Mouse (Mus musculus) stomach, postnatal 0 days (tissue): ENCODE measurements at regions not wholly inside any gene's neighbourhood (a gene's known extent, or its start where the extent isn't known, plus 50 kb on each side); places are given as distances from the start of the nearest gene placed in this dataset.

Experiments used
- ATAC-seq: fragments of 200-750 bp; cut with Nextera tagmentation; 2 replicates; pipeline ENCODE4 v1.8.0; 2017; ENCODE audit not compliant: low FRiP score, low TSS enrichment
- DNase-seq: peaks from one replicate; pipeline ENCODE4 v3.0.0-alpha.2; 2016; ENCODE audit warnings: low spot score
- H3K27ac ChIP-seq: fragments of 300-500 bp; sonication (generic); replicated peaks from 2 replicates; pipeline ENCODE4 v1.5.1; 2014; ENCODE audit warnings: mild to moderate bottlenecking, control low read depth
- H3K27me3 ChIP-seq: fragments of 300-500 bp; sonication (generic); 2 replicates; pipeline ENCODE4 v1.6.1; 2014; ENCODE audit warnings: low read length; ENCODE audit not compliant: control insufficient read depth, insufficient read depth
- H3K36me3 ChIP-seq: fragments of 300-500 bp; sonication (generic); 2 replicates; pipeline ENCODE4 v1.6.1; 2014; ENCODE audit warnings: low read length, mixed read lengths; ENCODE audit not compliant: control insufficient read depth, insufficient read depth
- H3K4me1 ChIP-seq: fragments of 300-500 bp; sonication (generic); replicated peaks from 2 replicates; pipeline ENCODE4 v1.6.1; 2014; ENCODE audit warnings: antibody characterized with exemption; ENCODE audit not compliant: control insufficient read depth, insufficient read depth
- H3K4me2 ChIP-seq: fragments of 300-500 bp; sonication (generic); replicated peaks from 2 replicates; pipeline ENCODE4 v1.6.1; 2014; ENCODE audit warnings: low read depth, mild to moderate bottlenecking, control low read depth, moderate library complexity
- H3K4me3 ChIP-seq: fragments of 300-500 bp; sonication (generic); 2 replicates; pipeline ENCODE4 v1.5.1; 2014; ENCODE audit warnings: low read depth, low read length, control low read depth
- H3K9ac ChIP-seq: fragments of 300-500 bp; sonication (generic); 2 replicates; pipeline ENCODE4 v1.6.1; 2014; ENCODE audit warnings: mild to moderate bottlenecking, low read length, control low read depth, mixed read lengths
- H3K9me3 ChIP-seq: fragments of 300-500 bp; sonication (generic); 2 replicates; pipeline ENCODE4 v1.6.1; 2016; ENCODE audit warnings: low read length; ENCODE audit not compliant: control insufficient read depth
- CTCF ChIP-seq: IDR thresholded peaks from 2 replicates; pipeline ENCODE4 v1.5.1; 2016; ENCODE audit warnings: antibody characterized with exemption, low read depth, mild to moderate bottlenecking, moderate library complexity
- EP300 ChIP-seq: optimal IDR thresholded peaks from 2 replicates; pipeline ENCODE3; 2016; ENCODE audit warnings: antibody characterized with exemption
- WGBS: fragments of 180-500 bp; shearing (Covaris S2); extraction: QIAGEN DNeasy Blood & Tissue Kit; methylation state at CpG from one replicate; pipeline ENCODE4 v1.1.7; 2014; 5-methylcytosine and 5-hydroxymethylcytosine counted together

GRCm38 (mm10) chr14:58499501-58499900 is 429.2 kb downstream of the Fgf9 start:
- Histone ChIP-seq H3K36me3 (no peaks in the 10 kb centered on the region), H3K9me3 (no peaks in the 10 kb centered on the region), H3K9ac (no peak overlapping the region), H3K4me2 (0 out of 2 replicates have a peak overlapping the region, but pooled peaks have one; percentile 16), H3K27me3 (no peaks in the 10 kb centered on the region), H3K4me3 (no peak overlapping the region), H3K4me1 (no peaks in the 10 kb centered on the region), H3K27ac (peak overlapping the region; percentile 9; the same call in 1 of the 2 replicates)
- no peak; the same call in 1 of the 2 replicates for ATAC-seq
- TF ChIP-seq CTCF = no peak
- no peak for TF ChIP-seq EP300
- WGBS = 30% methylated on average over 6 of the region's 6 CpGs
- no peak for DNase-seq

GRCm38 (mm10) chr14:58499071-58499470 is 428.7 kb downstream of the Fgf9 start:
- no peak for ATAC-seq
- Histone ChIP-seq H3K9me3 (no peaks in the 10 kb centered on the region), H3K27me3 (no peaks in the 10 kb centered on the region), H3K9ac (no peak overlapping the region), H3K27ac (no peak overlapping the region), H3K4me3 (no peak overlapping the region), H3K4me1 (no peaks in the 10 kb centered on the region), H3K4me2 (no peak overlapping the region), H3K36me3 (no peaks in the 10 kb centered on the region; the same call in 1 of the 2 replicates)
- no peak for TF ChIP-seq CTCF
- TF ChIP-seq EP300 = no peak
- WGBS = 48% methylated on average over 7 of the region's 7 CpGs
- DNase-seq = no peak

- no peak for ATAC-seq
- no peak overlapping the region for H3K4me2 ChIP-seq
- no peaks in the 10 kb centered on the region for H3K9me3 ChIP-seq
- no peak overlapping the region for H3K4me3 ChIP-seq
- no peak overlapping the region for H3K9ac ChIP-seq
- no peaks in the 10 kb centered on the region for H3K4me1 ChIP-seq
- DNase-seq = no peak
- H3K27ac ChIP-seq = no peak overlapping the region
- 96% methylated on average over 3 of the region's 3 CpGs for WGBS
- no peaks in the 10 kb centered on the region for H3K27me3 ChIP-seq
- TF ChIP-seq EP300 (no peak), CTCF (no peak)
- H3K36me3 ChIP-seq = no peaks in the 10 kb centered on the region; the same call in 1 of the 2 replicates
These were observed 426.6 kb downstream of the Fgf9 start for GRCm38 (mm10) chr14:58496902-58497301.

- DNase-seq = no peak
- Histone ChIP-seq H3K4me2 (no peak overlapping the region), H3K9me3 (no peaks in the 10 kb centered on the region), H3K9ac (no peak overlapping the region), H3K27me3 (no peaks in the 10 kb centered on the region), H3K4me3 (no peak overlapping the region), H3K36me3 (no peaks in the 10 kb centered on the region; the same call in 1 of the 2 replicates), H3K27ac (peak overlapping the region; percentile 67), H3K4me1 (no peaks in the 10 kb centered on the region)
- 52% methylated on average over 5 of the region's 5 CpGs for WGBS
- ATAC-seq = peak; percentile 76
- no peak for TF ChIP-seq EP300
- no peak for TF ChIP-seq CTCF
These were observed 424.1 kb downstream of the Fgf9 start for GRCm38 (mm10) chr14:58494400-58494987.

- Histone ChIP-seq H3K27me3 (no peaks in the 10 kb centered on the region), H3K4me2 (no peak overlapping the region), H3K4me1 (no peaks in the 10 kb centered on the region), H3K4me3 (no peak overlapping the region), H3K36me3 (no peaks in the 10 kb centered on the region; the same call in 1 of the 2 replicates), H3K27ac (no peak overlapping the region), H3K9ac (no peak overlapping the region), H3K9me3 (no peaks in the 10 kb centered on the region)
- ATAC-seq (no peak), DNase-seq (no peak)
- 73% methylated on average over 2 of the region's 2 CpGs for WGBS
- TF ChIP-seq CTCF = no peak
- TF ChIP-seq EP300 = no peak
These were observed 421.8 kb downstream of the Fgf9 start for GRCm38 (mm10) chr14:58492118-58492517.

- H3K27me3 ChIP-seq = no peaks in the 10 kb centered on the region
- TF ChIP-seq EP300 (no peak), CTCF (no peak)
- no peaks in the 10 kb centered on the region for H3K36me3 ChIP-seq
- H3K4me2 ChIP-seq = no peak overlapping the region
- no peak for ATAC-seq
- 78% methylated on average over 6 of the region's 6 CpGs for WGBS
- no peaks in the 10 kb centered on the region for H3K9me3 ChIP-seq
- no peak overlapping the region for H3K27ac ChIP-seq
- H3K4me3 ChIP-seq = no peak overlapping the region
- H3K9ac ChIP-seq = no peak overlapping the region
- H3K4me1 ChIP-seq = no peaks in the 10 kb centered on the region
- DNase-seq = no peak
These were observed 418.5 kb downstream of the Fgf9 start for GRCm38 (mm10) chr14:58488803-58489202.
